Mouse (Mus musculus) limb, embryonic 14.5 days (tissue): ENCODE results near the gene Sidt1. TPM values are rescaled to one million over a fixed set of nuclear protein-coding genes. Genes with fewer than 3 reads are reported as not detected.

Source experiments
- ATAC-seq: fragments of 200-750 bp; cut with Nextera tagmentation; 2 replicates; pipeline ENCODE4 v1.8.0; 2017; ENCODE audit warnings: low read depth, moderate number of reproducible peaks, moderate TSS enrichment; ENCODE audit not compliant: low FRiP score
- DNase-seq: peaks from one replicate; pipeline ENCODE4 v3.0.0-alpha.2; 2015; ENCODE audit warnings: low spot score
- H3K27ac ChIP-seq: fragments of 300-500 bp; sonication (generic); replicated peaks from 2 replicates; pipeline ENCODE4 v1.5.1; 2014; ENCODE audit warnings: low read depth, mild to moderate bottlenecking, low read length, moderate library complexity, mixed read lengths
- H3K27me3 ChIP-seq: fragments of 300-500 bp; sonication (generic); 2 replicates; pipeline ENCODE4 v1.6.1; 2014; ENCODE audit warnings: low read length, mixed read lengths; ENCODE audit not compliant: control insufficient read depth, insufficient read depth
- H3K36me3 ChIP-seq: fragments of 300-500 bp; sonication (generic); 2 replicates; pipeline ENCODE4 v1.6.1; 2014; ENCODE audit warnings: mild to moderate bottlenecking, low read length, moderate library complexity, mixed read lengths; ENCODE audit not compliant: control insufficient read depth, insufficient read depth
- H3K4me1 ChIP-seq: fragments of 300-500 bp; sonication (generic); 2 replicates; pipeline ENCODE4 v1.6.1; 2014; ENCODE audit warnings: antibody characterized with exemption, low read length, mixed read lengths; ENCODE audit not compliant: control insufficient read depth, insufficient read depth
- H3K4me2 ChIP-seq: fragments of 300-500 bp; sonication (generic); replicated peaks from 2 replicates; pipeline ENCODE4 v1.6.1; 2014; ENCODE audit warnings: low read depth, mild to moderate bottlenecking, low read length, moderate library complexity; ENCODE audit not compliant: severe bottlenecking
- H3K4me3 ChIP-seq: fragments of 300-500 bp; sonication (generic); replicated peaks from 2 replicates; pipeline ENCODE4 v1.5.1; 2014; ENCODE audit warnings: low read length
- H3K9ac ChIP-seq: fragments of 300-500 bp; sonication (generic); 2 replicates; pipeline ENCODE4 v1.6.1; 2014; ENCODE audit warnings: mild to moderate bottlenecking, low read depth, low read length, moderate library complexity; ENCODE audit not compliant: severe bottlenecking
- H3K9me3 ChIP-seq: fragments of 300-500 bp; sonication (generic); 2 replicates; pipeline ENCODE4 v1.6.1; 2016; ENCODE audit warnings: low read length; ENCODE audit not compliant: control insufficient read depth
- POLR2A ChIP-seq: fragments of 200-500 bp; IDR thresholded peaks from 2 replicates; pipeline ENCODE4 v1.8.0; 2012; ENCODE audit warnings: inconsistent platforms, mild to moderate bottlenecking, moderate library complexity, borderline replicate concordance; ENCODE audit not compliant: insufficient read depth, insufficient read length; ENCODE audit errors: extremely low read depth
- WGBS: fragments of 180-500 bp; shearing (Covaris S2); extraction: QIAGEN DNeasy Blood & Tissue Kit; methylation state at CpG from one replicate; pipeline ENCODE4 v1.1.7; 2014; 5-methylcytosine and 5-hydroxymethylcytosine counted together
- polyA plus RNA-seq, 2 experiments: library from polyadenylated mRNA; depleted of rRNA in 1 of 2; stranded (reverse) in 1 of 2; unstranded in 1 of 2; fragments of >200 nt; fragmentation: Nextera tagmentation in 1 of 2; extraction: Ambion mirVana in 1 of 2; gene quantifications; 2 replicates each; pipeline versions ENCODE4 v1.2.1 to v1.2.3; 2012 to 2014

The Sidt1 gene
- polyA plus RNA-seq, 2 experiments = 0.40 to 0.79 TPM

GRCm38 (mm10) chr16:44200146-44200545 lies 132.8 kb downstream of the Sidt1 start:
- Histone ChIP-seq H3K27me3 (no peaks in the 10 kb centered on the region), H3K27ac (no peak overlapping the region), H3K9ac (no peak overlapping the region), H3K36me3 (peaks cover 28% of the 10 kb centered on the region), H3K4me3 (no peak overlapping the region), H3K4me2 (no peak overlapping the region), H3K4me1 (no peaks in the 10 kb centered on the region), H3K9me3 (no peaks in the 10 kb centered on the region)
- DNase-seq (no peak), ATAC-seq (no peak)
- no peak for TF ChIP-seq POLR2A
- WGBS = 97% methylated on average over 4 of the region's 4 CpGs

- ATAC-seq = no peak
- WGBS = 89% methylated on average over 14 of the region's 14 CpGs
- no peak overlapping the region for H3K9ac ChIP-seq
Observed at GRCm38 (mm10) chr16:44199066-44199703, 133.8 kb downstream of the Sidt1 start.

DNA sequence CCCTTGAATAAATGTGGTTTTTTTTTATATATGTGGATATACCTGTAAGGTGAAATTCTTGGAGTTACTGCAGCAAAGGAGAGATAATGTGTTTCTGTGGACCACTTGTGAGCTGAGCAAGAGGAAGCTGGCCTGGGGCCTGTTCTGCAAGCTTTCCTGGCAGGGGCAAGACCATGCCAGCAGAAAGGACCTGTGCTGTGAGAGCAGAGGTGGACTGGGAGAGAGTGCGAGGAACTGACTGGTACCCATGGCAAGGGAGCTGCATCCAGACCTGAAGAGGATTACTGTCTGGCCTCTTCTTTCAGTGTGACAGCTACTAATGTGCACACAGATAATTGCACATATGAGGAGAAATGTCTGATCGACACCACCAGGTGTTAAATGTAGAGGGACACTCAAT lies 142.0 kb downstream of the Sidt1 start:
- Histone ChIP-seq H3K4me2 (no peak overlapping the region), H3K27me3 (no peaks in the 10 kb centered on the region), H3K9me3 (peaks cover 6% of the 10 kb centered on the region), H3K4me3 (no peak overlapping the region), H3K27ac (no peak overlapping the region), H3K9ac (no peak overlapping the region), H3K36me3 (peaks cover 4% of the 10 kb centered on the region; the same call in 1 of the 2 replicates), H3K4me1 (no peaks in the 10 kb centered on the region)
- ATAC-seq (no peak), DNase-seq (no peak)
- WGBS = 94% methylated on average over 2 of the region's 2 CpGs
- no peak for TF ChIP-seq POLR2A

More at GRCm38 (mm10) chr16:44199066-44199703, 133.8 kb downstream of the Sidt1 start:
- H3K4me2 ChIP-seq = no peak overlapping the region
- H3K36me3 ChIP-seq = peaks cover 28% of the 10 kb centered on the region
- H3K9me3 ChIP-seq = no peaks in the 10 kb centered on the region
- TF ChIP-seq POLR2A = no peak
- DNase-seq = no peak
- H3K27me3 ChIP-seq = no peaks in the 10 kb centered on the region
- H3K4me3 ChIP-seq = no peak overlapping the region
- H3K27ac ChIP-seq = no peak overlapping the region
- H3K4me1 ChIP-seq = no peaks in the 10 kb centered on the region

Other genes with a start within 250 kb of the Sidt1 start
- gene Atp6v1a, start 193.5 kb downstream of the Sidt1 start, polyA plus RNA-seq (2012; rRNA removed) = 31.6 and 32.9 TPM in 2 replicates
- gene Atp6v1a, start 193.5 kb downstream of the Sidt1 start, polyA plus RNA-seq (2014; fragmentation: Nextera tagmentation; extraction: Ambion mirVana) = 56.8 and 64.4 TPM in 2 replicates
- 30.5 and 38.6 TPM in 2 replicates for gene Naa50, start 193.4 kb downstream of the Sidt1 start, polyA plus RNA-seq (2012; rRNA removed)
- 71.2 and 71.7 TPM in 2 replicates for gene Naa50, start 193.4 kb downstream of the Sidt1 start, polyA plus RNA-seq (2014; fragmentation: Nextera tagmentation; extraction: Ambion mirVana)
- 9.2 and 10.3 TPM in 2 replicates for gene Usf3, start 159.9 kb downstream of the Sidt1 start, polyA plus RNA-seq (2012; rRNA removed)
- 4.7 and 5.1 TPM in 2 replicates for gene Usf3, start 159.9 kb downstream of the Sidt1 start, polyA plus RNA-seq (2014; fragmentation: Nextera tagmentation; extraction: Ambion mirVana)
- gene Spice1, start 13.9 kb upstream of the Sidt1 start, polyA plus RNA-seq (2012; rRNA removed) = 30.0 and 34.4 TPM in 2 replicates
- 25.6 and 28.9 TPM in 2 replicates for gene Spice1, start 13.9 kb upstream of the Sidt1 start, polyA plus RNA-seq (2014; fragmentation: Nextera tagmentation; extraction: Ambion mirVana)
- gene Cfap44, start 61.6 kb upstream of the Sidt1 start, polyA plus RNA-seq (2012; rRNA removed) = 0.36 and 0.47 TPM in 2 replicates
- 0.66 and 1.9 TPM in 2 replicates for gene Cfap44, start 61.6 kb upstream of the Sidt1 start, polyA plus RNA-seq (2014; fragmentation: Nextera tagmentation; extraction: Ambion mirVana)
- 91.4 and 121 TPM in 2 replicates for gene Boc, start 225.7 kb upstream of the Sidt1 start, polyA plus RNA-seq (2012; rRNA removed)
- 59.8 and 72.3 TPM in 2 replicates for gene Boc, start 225.7 kb upstream of the Sidt1 start, polyA plus RNA-seq (2014; fragmentation: Nextera tagmentation; extraction: Ambion mirVana)